Mouse (Mus musculus): ENCODE measurements around the gene Tmed6. TPM values are rescaled to one million over a fixed set of nuclear protein-coding genes. Genes with fewer than 3 reads are reported as not detected.

Tmed6 gene
- total RNA-seq, 1 experiment, result 0.27 TPM

GRCm38 (mm10) chr8:107031577-107032090 is 33.8 kb downstream of the Tmed6 start:
- Histone ChIP-seq H3K9me3 (ENCODE audit: control insufficient read depth, insufficient read depth, low read depth, low read length) (no peaks in the 10 kb centered on the region), H3K4me3 (ENCODE audit: insufficient read depth in 1 of 2, low read depth in 1 of 2, low read length in 2 of 2, poor library complexity in 1 of 2, severe bottlenecking in 1 of 2) (peak overlapping the region; percentile 94 to 99), H3K9ac (ENCODE audit: insufficient read depth, low read depth, low read length, poor library complexity, severe bottlenecking) (peak overlapping the region; percentile 88), H3K36me3 (ENCODE audit: control insufficient read depth, insufficient read depth, low read length, poor library complexity, severe bottlenecking) (no peaks in the 10 kb centered on the region; the same call in 1 of the 2 replicates), H3K4me1 (ENCODE audit: control insufficient read depth in 2 of 2, insufficient read depth in 2 of 2, low read length in 2 of 2, poor library complexity in 1 of 2) (peaks cover 0 to 2% of the 10 kb centered on the region in 2 experiments; a peak in 1 of 4 replicates), H3K27ac (ENCODE audit: insufficient read depth, low read depth, low read length, poor library complexity, severe bottlenecking) (no peak overlapping the region)
- TF ChIP-seq CHD2 (IDR thresholded peaks at IDR 0.05; ENCODE audit: low read depth, low read length) (no peak), MAFK (IDR thresholded peaks at IDR 0.05; ENCODE audit: insufficient read depth, low read depth, low read length) (no peak), ZNF384 (IDR thresholded peaks at IDR 0.05; ENCODE audit: low read depth, low read length) (no peak), HCFC1 (IDR thresholded peaks at IDR 0.05; ENCODE audit: borderline replicate concordance, insufficient read depth, low read length) (no peak), ZC3H11A (IDR thresholded peaks at IDR 0.05; ENCODE audit: borderline replicate concordance, low read depth, low read length) (no peak)
- in situ Hi-C loops (cut with MboI; ENCODE audit: low sequenced_read_pairs in 2 of 2, unreplicated experiment in 2 of 2), result no loop called here
- DNase-seq (ENCODE audit: low read depth, low spot score), result no peak

- peak within 1 kb of the TSS; percentile 88 for H3K9ac ChIP-seq (ENCODE audit: insufficient read depth, low read depth, low read length, poor library complexity, severe bottlenecking)
- TF ChIP-seq MAFK (IDR thresholded peaks at IDR 0.05; ENCODE audit: insufficient read depth, low read depth, low read length) (0 out of 2 replicates have a peak, but pooled peaks have one; percentile 30), CHD2 (IDR thresholded peaks at IDR 0.05; ENCODE audit: low read depth, low read length) (no peak), ZC3H11A (IDR thresholded peaks at IDR 0.05; ENCODE audit: borderline replicate concordance, low read depth, low read length) (no peak), HCFC1 (IDR thresholded peaks at IDR 0.05; ENCODE audit: borderline replicate concordance, insufficient read depth, low read length) (peak; percentile 78), ZNF384 (IDR thresholded peaks at IDR 0.05; ENCODE audit: low read depth, low read length) (peak; percentile 99)
- H3K36me3 ChIP-seq (ENCODE audit: control insufficient read depth, insufficient read depth, low read length, poor library complexity, severe bottlenecking), result no peaks in the 10 kb centered on the region; the same call in 1 of the 2 replicates
- peak within 1 kb of the TSS; percentile 94 to 99 for H3K4me3 ChIP-seq (ENCODE audit: insufficient read depth in 1 of 2, low read depth in 1 of 2, low read length in 2 of 2, poor library complexity in 1 of 2, severe bottlenecking in 1 of 2)
- in situ Hi-C loops (cut with MboI; ENCODE audit: low sequenced_read_pairs in 2 of 2, unreplicated experiment in 2 of 2), result no loop called here
- H3K4me1 ChIP-seq (ENCODE audit: control insufficient read depth in 2 of 2, insufficient read depth in 2 of 2, low read length in 2 of 2, poor library complexity in 1 of 2), result peaks cover 0 to 2% of the 10 kb centered on the region in 2 experiments; a peak in 1 of 4 replicates
- DNase-seq (ENCODE audit: low read depth, low spot score), result peak; percentile 98
- no peaks in the 10 kb centered on the region for H3K9me3 ChIP-seq (ENCODE audit: control insufficient read depth, insufficient read depth, low read depth, low read length)
- H3K27ac ChIP-seq (ENCODE audit: insufficient read depth, low read depth, low read length, poor library complexity, severe bottlenecking), result 0 out of 2 replicates have a peak within 1 kb of the TSS, but pooled peaks have one; percentile 41
Observed at GRCm38 (mm10) chr8:107030650-107031576, 34.5 kb downstream of the Tmed6 start, which contains the start of gene Vps4a. Gene Vps4a, plus strand, starts transcription at chr8:107031222.

- Histone ChIP-seq H3K9me3 (ENCODE audit: control insufficient read depth, insufficient read depth, low read depth, low read length) (no peaks in the 10 kb centered on the region), H3K9ac (ENCODE audit: insufficient read depth, low read depth, low read length, poor library complexity, severe bottlenecking) (no peak overlapping the region), H3K4me3 (ENCODE audit: insufficient read depth in 1 of 2, low read depth in 1 of 2, low read length in 2 of 2, poor library complexity in 1 of 2, severe bottlenecking in 1 of 2) (no peak overlapping the region), H3K27ac (ENCODE audit: insufficient read depth, low read depth, low read length, poor library complexity, severe bottlenecking) (no peak overlapping the region), H3K4me1 (ENCODE audit: control insufficient read depth in 2 of 2, insufficient read depth in 2 of 2, low read length in 2 of 2, poor library complexity in 1 of 2) (peaks cover 0 to 2% of the 10 kb centered on the region in 2 experiments; a peak in 1 of 4 replicates), H3K36me3 (ENCODE audit: control insufficient read depth, insufficient read depth, low read length, poor library complexity, severe bottlenecking) (no peaks in the 10 kb centered on the region; the same call in 1 of the 2 replicates)
- TF ChIP-seq ZNF384 (IDR thresholded peaks at IDR 0.05; ENCODE audit: low read depth, low read length) (no peak), CHD2 (IDR thresholded peaks at IDR 0.05; ENCODE audit: low read depth, low read length) (no peak), ZC3H11A (IDR thresholded peaks at IDR 0.05; ENCODE audit: borderline replicate concordance, low read depth, low read length) (no peak), MAFK (IDR thresholded peaks at IDR 0.05; ENCODE audit: insufficient read depth, low read depth, low read length) (no peak), HCFC1 (IDR thresholded peaks at IDR 0.05; ENCODE audit: borderline replicate concordance, insufficient read depth, low read length) (no peak)
- DNase-seq (ENCODE audit: low read depth, low spot score), result no peak
- in situ Hi-C loops (cut with MboI; ENCODE audit: low sequenced_read_pairs in 2 of 2, unreplicated experiment in 2 of 2), result no loop called here
Observed at GRCm38 (mm10) chr8:107030058-107030457, 35.4 kb downstream of the Tmed6 start.

- no peak for TF ChIP-seq MAFK (IDR thresholded peaks at IDR 0.05; ENCODE audit: insufficient read depth, low read depth, low read length)
- no peak for TF ChIP-seq ZNF384 (IDR thresholded peaks at IDR 0.05; ENCODE audit: low read depth, low read length)
- no peak for TF ChIP-seq ZC3H11A (IDR thresholded peaks at IDR 0.05; ENCODE audit: borderline replicate concordance, low read depth, low read length)
- no peak for TF ChIP-seq HCFC1 (IDR thresholded peaks at IDR 0.05; ENCODE audit: borderline replicate concordance, insufficient read depth, low read length)
- TF ChIP-seq CHD2 (IDR thresholded peaks at IDR 0.05; ENCODE audit: low read depth, low read length), result no peak
- in situ Hi-C loops (cut with MboI; ENCODE audit: low sequenced_read_pairs in 2 of 2, unreplicated experiment in 2 of 2), result no loop called here
Observed at GRCm38 (mm10) chr8:107029310-107029709, 36.1 kb downstream of the Tmed6 start.

More at GRCm38 (mm10) chr8:107029310-107029709, 36.1 kb downstream of the Tmed6 start:
- Histone ChIP-seq H3K4me3 (ENCODE audit: insufficient read depth in 1 of 2, low read depth in 1 of 2, low read length in 2 of 2, poor library complexity in 1 of 2, severe bottlenecking in 1 of 2) (no peak overlapping the region), H3K27ac (ENCODE audit: insufficient read depth, low read depth, low read length, poor library complexity, severe bottlenecking) (no peak overlapping the region), H3K9me3 (ENCODE audit: control insufficient read depth, insufficient read depth, low read depth, low read length) (no peaks in the 10 kb centered on the region), H3K9ac (ENCODE audit: insufficient read depth, low read depth, low read length, poor library complexity, severe bottlenecking) (no peak overlapping the region), H3K36me3 (ENCODE audit: control insufficient read depth, insufficient read depth, low read length, poor library complexity, severe bottlenecking) (no peaks in the 10 kb centered on the region; the same call in 1 of the 2 replicates), H3K4me1 (ENCODE audit: control insufficient read depth in 2 of 2, insufficient read depth in 2 of 2, low read length in 2 of 2, poor library complexity in 1 of 2) (peaks cover 0 to 2% of the 10 kb centered on the region in 2 experiments; a peak in 1 of 4 replicates)
- no peak for DNase-seq (ENCODE audit: low read depth, low spot score)
